Mouse (Mus musculus) small intestine, adult 2 months (tissue): Measurements from ENCODE around the gene Nxph4.

Source experiments
- CTCF ChIP-seq: fragments of 200-500 bp; IDR thresholded peaks from 2 replicates; pipeline ENCODE4 v1.5.1; 2012; ENCODE audit warnings: low read depth, mild to moderate bottlenecking, control low read depth, inconsistent platforms, low read length, moderate library complexity, mixed read lengths; ENCODE audit not compliant: insufficient replicate concordance, insufficient read length; ENCODE audit errors: extremely low read depth
- POLR2A ChIP-seq: fragments of 200-500 bp; IDR thresholded peaks from 2 replicates; pipeline ENCODE4 v1.6.1; 2012; ENCODE audit warnings: low read depth, mild to moderate bottlenecking, control low read depth, inconsistent platforms, low read length, moderate library complexity

GRCm38 (mm10) chr10:127477301-127477700 lies 57.1 kb downstream of the Nxph4 start:
- no peak for TF ChIP-seq POLR2A
- no peak for TF ChIP-seq CTCF
